Mouse (Mus musculus) small intestine, adult 2 months (tissue): ENCODE results near the gene Rapgef4. TPM values are rescaled to one million over a fixed set of nuclear protein-coding genes. Genes with fewer than 3 reads are reported as not detected.

Experiments used
- H3K27ac ChIP-seq: fragments of 200-500 bp; 2 replicates; pipeline ENCODE4 v1.5.1; 2012; ENCODE audit warnings: low read depth, low read length, control low read depth, inconsistent platforms; ENCODE audit not compliant: insufficient read depth
- H3K27me3 ChIP-seq: fragments of 200-500 bp; 2 replicates; pipeline ENCODE4 v1.6.1; 2012; ENCODE audit warnings: mild to moderate bottlenecking, moderate library complexity, low read length, inconsistent platforms; ENCODE audit not compliant: control insufficient read depth, insufficient read depth
- H3K36me3 ChIP-seq: fragments of 200-500 bp; 2 replicates; pipeline ENCODE4 v1.6.1; 2012; ENCODE audit warnings: mild to moderate bottlenecking, low read length, control low read depth, inconsistent platforms; ENCODE audit not compliant: control insufficient read depth, insufficient read depth
- H3K4me1 ChIP-seq: fragments of 200-500 bp; 2 replicates; pipeline ENCODE4 v1.6.1; 2012; ENCODE audit warnings: low read length, inconsistent platforms, mixed read lengths; ENCODE audit not compliant: control insufficient read depth, insufficient read depth, insufficient read length
- H3K4me3 ChIP-seq: fragments of 200-500 bp; 2 replicates; pipeline ENCODE4 v1.5.1; 2012; ENCODE audit warnings: low read depth, mild to moderate bottlenecking, control low read depth, inconsistent platforms, low read length, moderate library complexity
- CTCF ChIP-seq: fragments of 200-500 bp; IDR thresholded peaks from 2 replicates; pipeline ENCODE4 v1.5.1; 2012; ENCODE audit warnings: low read depth, mild to moderate bottlenecking, control low read depth, inconsistent platforms, low read length, moderate library complexity, mixed read lengths; ENCODE audit not compliant: insufficient replicate concordance, insufficient read length; ENCODE audit errors: extremely low read depth
- POLR2A ChIP-seq: fragments of 200-500 bp; IDR thresholded peaks from 2 replicates; pipeline ENCODE4 v1.6.1; 2012; ENCODE audit warnings: low read depth, mild to moderate bottlenecking, control low read depth, inconsistent platforms, low read length, moderate library complexity
- WGBS: fragments of 180-500 bp; shearing (Covaris S2); methylation state at CpG from one replicate; pipeline ENCODE4 v1.1.7; 2018; 5-methylcytosine and 5-hydroxymethylcytosine counted together
- polyA plus RNA-seq: library from polyadenylated mRNA; depleted of rRNA; stranded (reverse); fragments of >200 nt; gene quantifications from 2 replicates; pipeline ENCODE4 v1.2.3, GENCODE M21; 2012

Gene Rapgef4
- polyA plus RNA-seq, 1 experiment = 2.7 TPM

DNA sequence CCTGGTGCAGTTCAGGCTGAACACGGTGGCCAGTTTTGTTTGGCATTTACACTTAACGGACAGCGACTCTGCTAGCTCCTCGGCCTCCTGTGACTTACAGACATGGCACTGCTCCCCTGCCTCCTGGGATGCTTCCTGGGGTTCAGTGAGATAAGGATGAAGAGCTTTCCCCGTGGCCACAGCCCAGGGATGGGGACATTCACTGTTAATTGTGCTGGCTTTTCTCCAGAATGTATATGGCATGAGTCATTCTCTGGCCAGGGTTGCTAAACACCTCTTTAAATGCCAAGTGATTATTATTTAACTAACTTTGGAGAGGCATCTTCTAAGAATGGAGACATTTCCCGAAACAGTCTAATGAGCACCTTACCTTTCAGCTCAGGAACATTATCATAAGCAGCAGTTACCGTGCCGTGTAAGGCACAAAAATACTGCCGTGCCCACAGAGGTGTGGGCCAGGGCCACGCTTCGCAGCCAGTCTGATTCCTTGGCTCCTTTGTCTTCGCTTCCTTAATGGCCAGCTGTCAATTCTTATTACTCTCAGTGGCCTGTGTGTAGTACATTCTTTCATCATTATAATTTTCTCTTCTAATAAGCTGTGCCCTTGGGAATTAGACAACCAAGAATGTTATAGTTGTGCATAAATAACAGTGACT, 126.6 kb downstream of the Rapgef4 start:
- no peak for TF ChIP-seq POLR2A
- no peak for TF ChIP-seq CTCF
- peaks cover 3% of the 10 kb centered on the region; the same call in 1 of the 2 replicates for H3K4me1 ChIP-seq
- WGBS = 35% methylated on average over 12 of the region's 12 CpGs
- H3K36me3 ChIP-seq = no peaks in the 10 kb centered on the region
- H3K4me3 ChIP-seq = no peak overlapping the region
- H3K27me3 ChIP-seq = no peaks in the 10 kb centered on the region
- H3K27ac ChIP-seq = no peak overlapping the region

DNA sequence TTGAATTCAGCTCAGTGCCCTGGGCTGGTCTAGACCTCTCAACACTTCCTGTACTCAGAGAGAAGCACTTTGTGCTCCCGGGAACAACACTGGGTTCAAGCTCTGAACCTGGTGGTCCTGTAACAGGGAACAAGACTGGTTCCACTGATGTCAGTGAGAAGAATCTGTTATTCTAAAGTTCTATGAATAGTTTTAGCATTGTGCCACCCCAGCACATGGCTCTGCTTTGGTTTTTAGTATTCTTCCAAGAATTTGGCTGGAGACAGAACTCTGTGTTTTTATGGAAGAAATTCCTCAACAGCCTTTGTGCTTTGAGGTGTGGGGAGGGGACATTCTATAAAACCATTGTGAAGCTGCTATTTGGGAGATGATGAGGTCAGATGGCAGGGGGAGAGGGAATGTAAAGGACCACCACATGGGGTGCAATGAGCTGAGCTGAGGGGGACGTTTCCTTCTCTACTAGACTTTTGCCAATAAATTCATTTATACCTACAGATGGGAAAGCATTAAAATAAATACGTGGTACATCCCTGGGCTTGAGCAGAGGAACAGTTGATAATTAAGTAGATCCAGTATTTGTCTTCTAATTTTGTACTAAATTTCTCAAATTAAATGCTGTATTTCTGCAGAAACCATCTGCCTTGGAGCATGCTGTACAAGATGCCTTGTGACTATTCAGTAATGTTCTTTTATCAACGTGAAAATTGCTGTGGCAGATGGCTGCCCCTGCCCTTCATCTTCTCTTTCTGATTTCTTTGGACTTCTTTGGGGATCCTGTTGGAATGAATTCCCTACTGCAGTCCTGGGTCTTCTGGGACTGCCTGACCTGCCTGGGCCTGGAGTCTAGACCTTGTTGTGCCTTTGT, 127.6 kb downstream of the Rapgef4 start:
- 80% methylated on average over 4 of the region's 4 CpGs for WGBS
- Histone ChIP-seq H3K36me3 (no peaks in the 10 kb centered on the region), H3K27me3 (no peaks in the 10 kb centered on the region), H3K27ac (no peak overlapping the region), H3K4me3 (no peak overlapping the region), H3K4me1 (peaks cover 4% of the 10 kb centered on the region; the same call in 1 of the 2 replicates)
- TF ChIP-seq CTCF = no peak

DNA sequence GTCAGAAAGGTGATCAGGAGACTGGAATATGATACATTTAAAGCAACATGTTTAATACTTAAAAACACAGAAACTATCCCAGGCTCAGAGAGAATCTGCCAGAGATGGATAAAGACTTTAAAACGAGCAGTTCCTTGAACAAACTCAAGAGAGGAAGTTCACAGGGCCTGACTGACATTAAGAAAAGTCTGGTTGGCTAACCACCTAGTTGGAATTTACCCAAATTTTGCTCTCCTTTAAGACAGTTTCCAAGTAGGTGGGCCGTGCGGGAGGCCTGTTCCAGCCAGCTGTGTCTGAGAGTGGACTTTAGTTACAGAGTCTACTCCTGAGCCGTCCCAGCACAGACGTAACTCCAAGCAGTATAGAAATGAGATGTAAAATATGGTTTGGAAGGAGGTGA, 129.4 kb downstream of the Rapgef4 start:
- no peaks in the 10 kb centered on the region for H3K36me3 ChIP-seq
- no peak overlapping the region for H3K4me3 ChIP-seq
- no peak overlapping the region for H3K27ac ChIP-seq
- peaks cover 11% of the 10 kb centered on the region; the same call in 1 of the 2 replicates for H3K4me1 ChIP-seq
- H3K27me3 ChIP-seq = no peaks in the 10 kb centered on the region
- 82% methylated on average over 5 of the region's 5 CpGs for WGBS
- no peak for TF ChIP-seq POLR2A
- TF ChIP-seq CTCF = no peak

DNA sequence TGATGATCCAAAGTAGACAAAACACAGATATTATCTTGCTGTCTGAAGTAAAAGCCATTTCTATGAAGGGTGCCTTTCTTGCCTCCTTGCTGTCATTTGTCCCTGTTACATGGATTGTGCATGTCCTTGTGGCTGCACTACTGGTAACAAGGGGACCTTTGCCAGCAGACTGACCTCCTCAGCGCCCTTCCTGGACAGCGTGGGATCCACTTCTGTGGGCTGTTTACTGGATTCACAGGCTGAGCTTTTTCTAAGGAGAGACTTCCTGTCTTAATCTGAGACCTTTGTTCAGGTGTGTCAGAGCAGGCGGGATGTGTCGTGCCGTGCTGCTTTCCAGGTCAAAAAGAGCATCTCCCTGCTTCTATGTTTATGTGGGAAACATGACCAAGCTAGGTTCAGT, 132.7 kb downstream of the Rapgef4 start:
- no peaks in the 10 kb centered on the region for H3K27me3 ChIP-seq
- H3K4me3 ChIP-seq = no peak overlapping the region
- TF ChIP-seq POLR2A (no peak), CTCF (no peak)
- H3K36me3 ChIP-seq = no peaks in the 10 kb centered on the region
- H3K27ac ChIP-seq = peak overlapping the region; percentile 74
- 17% methylated on average over 5 of the region's 5 CpGs for WGBS
- peaks cover 8% of the 10 kb centered on the region; the same call in 1 of the 2 replicates for H3K4me1 ChIP-seq

DNA sequence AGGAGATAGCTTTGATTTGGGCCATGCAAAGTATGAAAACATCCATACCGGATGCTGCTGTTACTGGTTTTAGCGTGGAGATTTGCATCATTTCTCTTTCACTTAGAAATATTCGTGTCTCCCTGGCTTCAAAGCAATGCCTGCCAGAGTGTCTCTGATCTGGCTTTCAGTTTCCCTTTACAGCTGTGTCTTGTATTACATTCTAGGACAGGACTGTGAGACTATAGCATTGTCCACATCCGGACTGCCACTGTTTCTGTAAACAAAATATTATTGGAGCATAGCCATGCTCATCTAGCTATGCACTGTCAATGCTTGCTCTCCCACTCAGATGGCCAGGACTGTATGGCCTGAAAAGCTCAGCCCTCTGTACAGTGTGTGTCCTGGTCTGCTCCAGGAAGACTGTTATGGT, 133.1 kb downstream of the Rapgef4 start:
- H3K27me3 ChIP-seq = no peaks in the 10 kb centered on the region
- H3K4me3 ChIP-seq = no peak overlapping the region
- H3K27ac ChIP-seq = peak overlapping the region; percentile 74
- WGBS = 18% methylated on average over 4 of the region's 4 CpGs
- TF ChIP-seq POLR2A (no peak), CTCF (no peak)
- peaks cover 8% of the 10 kb centered on the region; the same call in 1 of the 2 replicates for H3K4me1 ChIP-seq
- no peaks in the 10 kb centered on the region for H3K36me3 ChIP-seq

DNA sequence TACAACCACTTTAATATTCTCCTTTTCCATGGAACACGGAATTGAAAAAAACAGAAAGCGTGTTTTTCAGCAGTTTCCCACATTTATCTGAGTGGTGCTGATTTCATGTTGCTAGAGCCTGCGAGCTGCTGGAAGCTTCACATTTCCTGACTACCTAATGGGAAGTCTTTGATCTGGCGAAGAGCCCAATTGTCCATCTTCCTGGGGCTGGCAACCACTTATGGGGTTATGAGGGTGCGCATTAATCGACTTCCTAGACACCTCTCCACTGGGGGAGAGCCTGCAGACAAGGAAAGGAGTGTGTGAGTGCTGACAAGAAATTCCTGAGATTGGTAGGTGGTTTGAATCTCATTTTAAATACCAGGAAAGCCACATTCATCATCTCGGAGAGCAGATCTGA, 135.1 kb downstream of the Rapgef4 start:
- no peaks in the 10 kb centered on the region for H3K27me3 ChIP-seq
- peaks cover 8% of the 10 kb centered on the region; the same call in 1 of the 2 replicates for H3K4me1 ChIP-seq
- no peaks in the 10 kb centered on the region for H3K36me3 ChIP-seq
- H3K4me3 ChIP-seq = no peak overlapping the region
- no peak overlapping the region for H3K27ac ChIP-seq
- 86% methylated on average over 7 of the region's 7 CpGs for WGBS
- TF ChIP-seq POLR2A = no peak
- TF ChIP-seq CTCF = no peak

DNA sequence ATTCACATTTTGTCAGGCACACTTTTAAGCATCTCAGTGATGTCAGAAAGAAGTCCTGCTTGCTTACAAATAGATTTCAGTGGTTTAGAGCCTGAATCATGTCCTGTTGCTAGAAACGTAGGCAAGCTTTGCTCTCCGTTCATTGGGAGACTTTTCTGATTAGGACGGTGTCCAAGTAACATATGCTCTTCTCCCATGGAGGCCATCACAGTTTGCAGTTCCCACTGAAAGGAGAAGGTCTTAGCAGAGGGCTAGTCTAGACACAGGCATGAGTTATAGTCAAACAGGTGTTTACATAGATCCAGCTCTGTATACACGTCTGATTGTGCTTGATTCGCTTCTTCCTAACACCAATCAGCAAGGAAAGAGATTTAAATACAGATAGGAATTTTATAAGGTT, 135.7 kb downstream of the Rapgef4 start:
- no peaks in the 10 kb centered on the region for H3K36me3 ChIP-seq
- peaks cover 8% of the 10 kb centered on the region; the same call in 1 of the 2 replicates for H3K4me1 ChIP-seq
- TF ChIP-seq CTCF (no peak), POLR2A (no peak)
- H3K27ac ChIP-seq = no peak overlapping the region
- H3K27me3 ChIP-seq = no peaks in the 10 kb centered on the region
- 77% methylated on average over 5 of the region's 5 CpGs for WGBS
- no peak overlapping the region for H3K4me3 ChIP-seq
